Mouse (Mus musculus): Measurements from ENCODE around the gene Necap1. TPM values are rescaled to one million over a fixed set of nuclear protein-coding genes. Genes with fewer than 3 reads are reported as not detected.
A peak's percentile ranks its signal among the peaks of the same experiment; 100 is the strongest.

The Necap1 gene
- polyA plus RNA-seq, 1 experiment from 2014 or later = 168 TPM

DNA sequence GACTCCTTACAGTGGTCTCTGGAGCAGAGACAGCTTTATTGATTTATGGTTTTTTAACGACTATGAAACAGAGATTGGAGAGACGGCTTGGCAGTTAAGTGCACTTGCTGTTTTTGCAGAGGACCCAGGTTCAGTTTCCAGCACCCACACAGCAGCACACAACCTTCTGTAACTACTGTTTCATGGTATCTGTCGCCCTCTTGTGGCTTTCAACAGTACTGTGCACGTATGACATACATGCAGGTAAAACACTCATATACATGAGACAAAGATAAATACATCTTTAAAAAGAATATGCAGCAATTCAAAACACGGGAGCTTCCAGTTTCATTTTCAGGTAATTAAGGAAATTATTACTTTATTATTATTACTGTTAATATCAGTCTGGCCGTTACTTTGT is 11.8 kb upstream of the Necap1 start:
- no peaks in the 10 kb centered on the region for H3K27me3 ChIP-seq (replicated peaks)
- H3K4me2 ChIP-seq = no peak overlapping the region
- no peaks in the 10 kb centered on the region for H3K4me1 ChIP-seq
- WGBS = 81% methylated on average over 6 of the region's 6 CpGs
- H3K9ac ChIP-seq (replicated peaks) = no peak overlapping the region
- H3K9me3 ChIP-seq (replicated peaks) = no peaks in the 10 kb centered on the region
- ATAC-seq (ENCODE audit: low FRiP score) = no peak
- no peaks in the 10 kb centered on the region for H3K36me3 ChIP-seq
- H3K4me3 ChIP-seq (replicated peaks) = no peak overlapping the region
- no peak overlapping the region for H3K27ac ChIP-seq (replicated peaks)

DNA sequence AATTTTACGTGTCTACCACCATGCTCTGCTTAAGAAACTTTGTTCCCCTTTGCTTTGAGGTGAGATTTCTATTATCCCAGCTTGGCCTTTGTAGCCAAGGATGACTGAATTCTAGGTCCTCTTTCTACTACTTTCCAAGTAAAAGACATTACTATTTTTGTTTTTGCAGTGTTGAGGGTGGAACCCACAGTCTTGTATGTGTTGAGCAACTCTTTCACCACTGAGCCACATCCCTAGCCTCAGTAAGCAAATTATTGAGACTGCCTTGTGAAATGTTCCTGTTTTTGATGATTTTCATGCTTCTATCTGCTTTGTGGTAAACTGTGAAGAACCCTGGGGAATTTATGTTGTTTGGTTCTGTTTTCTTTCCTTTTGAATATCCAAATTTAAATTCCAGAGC is 11.4 kb upstream of the Necap1 start:
- H3K4me1 ChIP-seq = no peaks in the 10 kb centered on the region
- no peak overlapping the region for H3K4me3 ChIP-seq (replicated peaks)
- no peaks in the 10 kb centered on the region for H3K9me3 ChIP-seq (replicated peaks)
- H3K27ac ChIP-seq (replicated peaks) = no peak overlapping the region
- ATAC-seq (ENCODE audit: low FRiP score) = no peak
- WGBS = 89% methylated on average over 1 of the region's 1 CpGs
- no peaks in the 10 kb centered on the region for H3K36me3 ChIP-seq
- H3K9ac ChIP-seq (replicated peaks) = no peak overlapping the region
- H3K4me2 ChIP-seq = no peak overlapping the region
- H3K27me3 ChIP-seq (replicated peaks) = no peaks in the 10 kb centered on the region

GRCm38 (mm10) chr6:122867914-122868313 is 6.4 kb upstream of the Necap1 start:
- H3K27me3 ChIP-seq (replicated peaks) = no peaks in the 10 kb centered on the region; the same call in 1 of the 2 replicates
- H3K4me1 ChIP-seq = no peaks in the 10 kb centered on the region
- H3K9me3 ChIP-seq (replicated peaks) = no peaks in the 10 kb centered on the region
- no peak overlapping the region for H3K4me2 ChIP-seq
- ATAC-seq (ENCODE audit: low FRiP score) = no peak
- no peak overlapping the region for H3K4me3 ChIP-seq (replicated peaks)
- no peaks in the 10 kb centered on the region for H3K36me3 ChIP-seq
- H3K9ac ChIP-seq (replicated peaks) = no peak overlapping the region
- WGBS = 65% methylated on average over 4 of the region's 4 CpGs
- H3K27ac ChIP-seq (replicated peaks) = no peak overlapping the region

DNA sequence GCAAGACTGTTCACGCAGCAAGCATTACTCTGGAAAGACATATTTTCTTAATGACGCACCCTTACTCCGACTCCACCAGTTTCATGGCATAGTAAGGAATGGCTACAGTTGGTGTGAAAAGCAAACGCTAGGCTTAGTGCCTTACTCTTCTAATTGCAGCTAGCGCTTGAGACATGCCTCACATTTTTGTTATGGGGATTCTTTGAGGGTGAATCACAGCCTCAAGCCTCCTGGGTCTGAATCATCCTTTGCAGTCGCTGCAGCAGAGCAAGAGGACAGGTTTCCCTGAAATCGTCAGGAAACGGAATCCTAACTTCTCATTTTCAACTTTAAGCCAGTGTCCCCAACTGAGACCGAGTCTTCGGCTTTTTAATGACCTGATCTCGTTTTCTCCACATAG is 4.4 kb upstream of the Necap1 start:
- Histone ChIP-seq H3K4me3 (replicated peaks) (no peak overlapping the region), H3K27ac (replicated peaks) (no peak overlapping the region), H3K27me3 (replicated peaks) (no peaks in the 10 kb centered on the region; the same call in 1 of the 2 replicates), H3K4me1 (no peaks in the 10 kb centered on the region), H3K4me2 (no peak overlapping the region), H3K36me3 (no peaks in the 10 kb centered on the region), H3K9ac (replicated peaks) (no peak overlapping the region), H3K9me3 (replicated peaks) (no peaks in the 10 kb centered on the region)
- 88% methylated on average over 11 of the region's 11 CpGs for WGBS
- ATAC-seq (ENCODE audit: low FRiP score) = no peak

GRCm38 (mm10) chr6:122872800-122873199 is 1.5 kb upstream of the Necap1 start:
- 98% methylated on average over 5 of the region's 5 CpGs for WGBS
- H3K9me3 ChIP-seq (replicated peaks) = no peaks in the 10 kb centered on the region

GRCm38 (mm10) chr6:122874720-122875389 is 581 bp downstream of the Necap1 start:
- peak overlapping the region; percentile 61 for H3K4me2 ChIP-seq
- no peaks in the 10 kb centered on the region for H3K9me3 ChIP-seq (replicated peaks)
- 0% methylated on average over 31 of the region's 31 CpGs for WGBS

More at GRCm38 (mm10) chr6:122872800-122873199, 1.5 kb upstream of the Necap1 start:
- H3K27ac ChIP-seq (replicated peaks) = no peak overlapping the region
- no peak overlapping the region for H3K4me2 ChIP-seq
- H3K9ac ChIP-seq (replicated peaks) = no peak overlapping the region
- no peak overlapping the region for H3K4me3 ChIP-seq (replicated peaks)
- no peaks in the 10 kb centered on the region for H3K36me3 ChIP-seq
- no peak for ATAC-seq (ENCODE audit: low FRiP score)
- peaks cover 16% of the 10 kb centered on the region for H3K4me1 ChIP-seq
- H3K27me3 ChIP-seq (replicated peaks) = no peaks in the 10 kb centered on the region; the same call in 1 of the 2 replicates

DNA sequence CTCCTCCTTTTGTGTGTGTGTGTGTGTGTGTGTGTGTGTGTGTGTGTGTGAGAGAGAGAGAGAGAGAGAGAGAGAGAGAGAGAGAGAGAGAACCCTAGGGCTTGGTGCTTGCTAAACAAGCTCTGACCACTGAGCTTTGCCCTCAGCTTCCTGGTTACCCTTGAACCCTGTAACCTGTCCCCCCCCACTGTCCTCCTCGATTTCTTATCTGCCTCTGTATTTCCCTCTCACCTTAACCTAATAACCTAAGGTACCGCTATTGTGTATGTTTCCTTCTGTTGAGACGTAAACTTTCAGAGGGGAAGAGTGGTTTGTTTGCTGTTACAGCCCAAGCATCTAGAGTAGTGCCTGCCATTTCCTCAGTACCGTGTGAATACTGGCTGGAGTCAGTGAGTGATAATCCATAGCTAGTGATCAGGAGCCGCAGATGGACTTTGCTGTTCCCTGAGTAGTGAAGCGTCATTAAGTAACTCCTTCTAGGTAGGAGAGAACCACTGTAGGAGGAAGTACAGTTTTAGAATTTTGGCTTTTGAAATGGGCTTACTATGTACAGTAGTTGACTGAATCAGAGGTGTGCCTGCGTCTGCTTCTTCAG is 5.0 kb downstream of the Necap1 start:
- H3K36me3 ChIP-seq = peaks cover 44% of the 10 kb centered on the region

More at GRCm38 (mm10) chr6:122874720-122875389, 581 bp downstream of the Necap1 start:
- Histone ChIP-seq H3K36me3 (peaks cover 3% of the 10 kb centered on the region), H3K27me3 (replicated peaks) (no peaks in the 10 kb centered on the region; the same call in 1 of the 2 replicates), H3K4me3 (replicated peaks) (peak overlapping the region; percentile 90), H3K9ac (replicated peaks) (peak overlapping the region; percentile 87), H3K27ac (replicated peaks) (peak overlapping the region; percentile 94), H3K4me1 (peaks cover 26% of the 10 kb centered on the region)
- peak; percentile 86 for ATAC-seq (ENCODE audit: low FRiP score)

GRCm38 (mm10) chr6:122879781-122880505 is 5.7 kb downstream of the Necap1 start:
- Histone ChIP-seq H3K9ac (replicated peaks) (no peak overlapping the region), H3K4me3 (replicated peaks) (no peak overlapping the region), H3K36me3 (peaks cover 50% of the 10 kb centered on the region), H3K4me2 (no peak overlapping the region), H3K27ac (replicated peaks) (no peak overlapping the region), H3K4me1 (peaks cover 26% of the 10 kb centered on the region), H3K27me3 (replicated peaks) (no peaks in the 10 kb centered on the region), H3K9me3 (replicated peaks) (no peaks in the 10 kb centered on the region)
- no peak for ATAC-seq (ENCODE audit: low FRiP score)
- 93% methylated on average over 7 of the region's 7 CpGs for WGBS

More for the DNA sequence above, 5.0 kb downstream of the Necap1 start:
- no peaks in the 10 kb centered on the region for H3K27me3 ChIP-seq (replicated peaks)
- H3K27ac ChIP-seq (replicated peaks) = no peak overlapping the region
- ATAC-seq (ENCODE audit: low FRiP score) = no peak
- H3K9me3 ChIP-seq (replicated peaks) = no peaks in the 10 kb centered on the region
- no peak overlapping the region for H3K4me2 ChIP-seq
- H3K4me3 ChIP-seq (replicated peaks) = no peak overlapping the region
- WGBS = 96% methylated on average over 7 of the region's 7 CpGs
- H3K4me1 ChIP-seq = peaks cover 26% of the 10 kb centered on the region
- no peak overlapping the region for H3K9ac ChIP-seq (replicated peaks)

DNA sequence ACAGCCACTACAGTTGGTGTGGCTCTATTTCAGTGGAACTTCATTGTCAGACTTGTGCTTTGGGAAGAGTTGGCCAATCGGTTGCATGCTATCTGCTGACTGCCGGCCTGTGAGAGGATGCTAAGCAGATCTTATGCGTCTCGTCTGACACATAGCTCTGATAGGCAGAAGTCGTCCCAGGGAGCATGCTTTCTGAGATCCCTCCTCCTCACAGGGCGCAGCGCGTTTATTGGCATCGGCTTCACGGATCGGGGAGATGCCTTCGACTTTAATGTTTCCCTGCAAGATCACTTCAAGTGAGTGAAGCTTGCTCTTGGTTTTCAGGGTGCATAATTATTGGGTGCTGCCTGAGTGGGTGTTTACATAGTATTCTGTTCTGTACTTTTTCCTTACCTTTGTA is 7.0 kb downstream of the Necap1 start:
- no peak overlapping the region for H3K9ac ChIP-seq (replicated peaks)

DNA sequence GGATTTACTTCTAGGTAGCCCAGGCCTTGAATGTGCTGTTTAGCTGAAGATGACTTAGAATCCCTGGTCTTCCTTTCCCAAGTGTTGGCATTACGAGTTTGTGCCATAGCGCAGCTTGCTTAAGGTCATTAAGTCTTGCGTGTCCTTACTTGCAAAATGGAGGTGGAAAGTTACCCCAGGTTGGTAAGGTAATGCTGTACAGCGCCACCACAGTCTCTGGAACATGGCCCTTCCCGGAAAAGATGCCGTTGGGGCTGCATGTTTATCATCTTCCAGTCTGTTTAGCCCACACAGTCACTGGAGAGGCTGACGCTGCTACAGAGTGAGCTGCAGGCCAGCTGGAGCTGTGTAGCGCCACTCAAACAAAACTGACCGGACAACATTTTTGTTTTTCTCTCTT is 9.3 kb downstream of the Necap1 start:
- ATAC-seq (ENCODE audit: low FRiP score) = no peak
- 94% methylated on average over 9 of the region's 9 CpGs for WGBS

More for the DNA sequence above, 7.0 kb downstream of the Necap1 start:
- Histone ChIP-seq H3K4me1 (peaks cover 14% of the 10 kb centered on the region), H3K36me3 (peaks cover 60% of the 10 kb centered on the region), H3K27ac (replicated peaks) (no peak overlapping the region), H3K9me3 (replicated peaks) (no peaks in the 10 kb centered on the region), H3K4me3 (replicated peaks) (no peak overlapping the region), H3K27me3 (replicated peaks) (no peaks in the 10 kb centered on the region), H3K4me2 (no peak overlapping the region)
- no peak for ATAC-seq (ENCODE audit: low FRiP score)
- WGBS = 95% methylated on average over 12 of the region's 12 CpGs

DNA sequence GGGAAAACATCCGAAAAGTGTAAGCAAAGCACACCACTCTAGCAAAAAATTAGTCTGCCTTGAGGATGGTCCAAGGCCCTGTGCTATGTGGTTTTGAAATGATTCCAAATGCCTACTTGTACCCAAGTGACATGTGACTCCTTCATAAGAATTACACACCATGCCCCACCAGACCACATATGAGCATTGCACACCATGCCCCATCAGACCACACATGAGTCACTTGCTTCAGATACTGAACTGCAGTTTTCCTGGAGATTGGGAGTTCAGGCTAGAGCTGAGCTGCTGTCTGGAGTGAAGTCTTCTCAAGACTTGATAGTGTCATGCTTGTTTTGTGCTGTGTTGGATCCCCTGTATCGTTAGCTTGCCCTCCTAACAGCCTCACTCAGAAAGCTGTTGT is 15.3 kb downstream of the Necap1 start:
- ATAC-seq (ENCODE audit: low FRiP score) = no peak
- Histone ChIP-seq H3K27ac (replicated peaks) (no peak overlapping the region), H3K4me1 (no peaks in the 10 kb centered on the region), H3K36me3 (peaks cover 54% of the 10 kb centered on the region), H3K9ac (replicated peaks) (no peak overlapping the region), H3K27me3 (replicated peaks) (no peaks in the 10 kb centered on the region), H3K4me3 (replicated peaks) (no peak overlapping the region), H3K4me2 (no peak overlapping the region), H3K9me3 (replicated peaks) (no peaks in the 10 kb centered on the region)
- 93% methylated on average over 2 of the region's 2 CpGs for WGBS

More for the DNA sequence above, 9.3 kb downstream of the Necap1 start:
- Histone ChIP-seq H3K9ac (replicated peaks) (no peak overlapping the region), H3K27me3 (replicated peaks) (no peaks in the 10 kb centered on the region), H3K36me3 (peaks cover 83% of the 10 kb centered on the region), H3K27ac (replicated peaks) (no peak overlapping the region), H3K4me2 (no peak overlapping the region), H3K9me3 (replicated peaks) (no peaks in the 10 kb centered on the region), H3K4me1 (peaks cover 3% of the 10 kb centered on the region; the same call in 1 of the 2 replicates), H3K4me3 (replicated peaks) (no peak overlapping the region)

Data from neural tube, embryonic 15.5 days (tissue).